ENCODE assay signal across 7 mouse cellular contexts in the genomic region with DNA sequence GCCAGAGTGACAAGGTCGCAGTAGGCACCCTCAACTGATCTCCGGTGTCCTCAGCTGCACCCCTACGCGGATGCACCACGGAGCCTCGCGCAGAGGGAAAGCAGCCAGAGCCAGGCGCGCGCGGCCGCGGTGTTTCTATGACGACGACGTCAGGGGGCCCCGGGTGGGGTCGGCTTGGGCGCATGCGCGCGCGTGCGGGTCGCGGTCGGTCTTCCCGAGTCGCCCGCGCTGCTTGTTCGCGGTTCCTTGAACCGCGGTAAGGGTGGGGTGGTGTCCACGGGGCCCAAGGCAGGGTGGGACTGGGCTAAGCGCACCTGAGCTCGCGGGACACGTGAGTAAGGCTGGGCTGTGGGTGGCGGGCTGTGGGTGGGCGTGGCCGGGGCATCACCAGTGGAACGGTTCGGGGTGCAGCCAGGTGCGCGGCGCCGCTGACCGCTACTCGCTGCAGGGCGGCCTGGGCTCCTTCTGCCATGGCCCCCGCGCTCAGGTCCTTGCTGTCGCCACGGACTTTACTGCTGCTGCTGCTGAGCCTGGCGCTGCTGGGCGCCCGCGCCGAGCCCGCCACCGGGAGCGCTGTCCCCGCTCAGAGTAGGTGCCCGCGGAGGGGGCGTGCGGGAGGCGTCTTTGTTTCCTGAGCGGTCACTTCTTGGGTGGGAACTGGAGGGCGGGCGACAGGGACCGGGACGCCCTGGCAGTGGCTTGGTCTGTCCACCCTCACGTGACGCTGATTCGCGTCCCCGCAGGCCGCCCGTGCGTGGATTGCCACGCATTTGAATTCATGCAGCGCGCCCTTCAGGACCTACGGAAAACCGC. TPM values are rescaled to one million over a fixed set of nuclear protein-coding genes. Genes with fewer than 3 reads are reported as not detected.
DNase-seq lines count a peak whose midpoint lies in the region; ATAC-seq and TF ChIP-seq lines count a peak whose summit lies in the region.

A gene (plus strand): TSS at position 125 of the 813 bp plus-strand sequence.

- peak; percentile 80 to 82 for DNase-seq in adrenal gland, postnatal 4 days (ENCODE audit: low spot score in 2 of 2)
- peak; percentile 75 for DNase-seq in embryo, embryonic 11.5 days (ENCODE audit: low read depth, low spot score)
- peak; percentile 99 for DNase-seq in heart, adult 11 months
- peak; percentile 61 for DNase-seq in kidney, adult 2 months
- peak; percentile 98 for DNase-seq in midbrain, embryonic 14.5 days
- peak; percentile 52 for DNase-seq in splenic B cell, adult 2 months (ENCODE audit: low read depth, low spot score)

- ATAC-seq in limb, embryonic 12.5 days (ENCODE audit: insufficient number of reproducible peaks, insufficient read depth, low FRiP score, low TSS enrichment, low read depth), result peak; percentile 85
- peak; percentile 90 for ATAC-seq in midbrain, embryonic 14.5 days (ENCODE audit: low FRiP score, low TSS enrichment)

- no peaks in the 10 kb centered on the region for H3K27me3 ChIP-seq in kidney, adult 2 months (replicated peaks; ENCODE audit: control insufficient read depth, insufficient read depth, low read length)
- H3K27me3 ChIP-seq in limb, embryonic 12.5 days, result no peaks in the 10 kb centered on the region
- no peaks in the 10 kb centered on the region for H3K27me3 ChIP-seq in midbrain, embryonic 14.5 days (ENCODE audit: control insufficient read depth, insufficient read depth, low read length)
- H3K27me3 ChIP-seq in splenic B cell, adult 2 months (ENCODE audit: control insufficient read depth, insufficient read depth, low read length, poor library complexity, severe bottlenecking), result peaks cover 2% of the 10 kb centered on the region; the same call in 1 of the 2 replicates

- peak within 1 kb of the TSS; percentile 82 for H3K4me3 ChIP-seq in kidney, adult 2 months (ENCODE audit: insufficient read depth, low read depth, low read length)
- peak within 1 kb of the TSS; percentile 88 for H3K4me3 ChIP-seq in limb, embryonic 12.5 days (replicated peaks)
- peak within 1 kb of the TSS; percentile 97 for H3K4me3 ChIP-seq in midbrain, embryonic 14.5 days (replicated peaks; ENCODE audit: low read depth, low read length)

- WGBS in kidney, adult 2 months, result under 1% methylated on average over 85 of the region's 88 CpGs
- under 1% methylated on average over 88 of the region's 88 CpGs for WGBS in limb, embryonic 12.5 days
- under 1% methylated on average over 88 of the region's 88 CpGs for whole genome bisulfite sequencing in midbrain, embryonic 14.5 days

- TF ChIP-seq POLR2A in kidney, adult 2 months (IDR thresholded peaks at IDR 0.05; ENCODE audit: low read depth, low read length), result no peak

- no peaks in the 10 kb centered on the region for H3K36me3 ChIP-seq in kidney, adult 2 months (ENCODE audit: control insufficient read depth, insufficient read depth, low read length)
- H3K36me3 ChIP-seq in limb, embryonic 12.5 days, result peaks cover 7% of the 10 kb centered on the region; the same call in 1 of the 2 replicates
- H3K36me3 ChIP-seq in midbrain, embryonic 14.5 days (ENCODE audit: control insufficient read depth, insufficient read depth, low read length), result peaks cover 16% of the 10 kb centered on the region; the same call in 1 of the 2 replicates
- H3K36me3 ChIP-seq in splenic B cell, adult 2 months (ENCODE audit: control insufficient read depth, insufficient read depth, low read length, poor library complexity, severe bottlenecking), result no peaks in the 10 kb centered on the region

- no peaks in the 10 kb centered on the region for H3K9me3 ChIP-seq in limb, embryonic 12.5 days
- no peaks in the 10 kb centered on the region for H3K9me3 ChIP-seq in midbrain, embryonic 14.5 days (ENCODE audit: control insufficient read depth, low read length)

- TF ChIP-seq CTCF in kidney, adult 2 months (conservative IDR thresholded peaks at IDR 0.05; ENCODE audit: insufficient read depth, insufficient read length, low read depth, low read length), result no peak

- H3K27ac ChIP-seq in kidney, adult 2 months (ENCODE audit: insufficient read depth, low read depth, low read length), result no peak within 1 kb of the TSS
- H3K27ac ChIP-seq in limb, embryonic 12.5 days, result peak within 1 kb of the TSS; percentile 69
- peak within 1 kb of the TSS; percentile 94 for H3K27ac ChIP-seq in midbrain, embryonic 14.5 days (replicated peaks; ENCODE audit: low read depth, low read length)

- H3K4me1 ChIP-seq in kidney, adult 2 months (ENCODE audit: control insufficient read depth, insufficient read depth, low read length), result no peaks in the 10 kb centered on the region
- H3K4me1 ChIP-seq in limb, embryonic 12.5 days (replicated peaks), result peaks cover 15% of the 10 kb centered on the region; the same call in 1 of the 2 replicates
- peaks cover 31% of the 10 kb centered on the region for H3K4me1 ChIP-seq in midbrain, embryonic 14.5 days (ENCODE audit: control insufficient read depth, insufficient read depth, low read length)

- H3K4me2 ChIP-seq in limb, embryonic 12.5 days, result peak within 1 kb of the TSS; percentile 87
- peak within 1 kb of the TSS; percentile 83 for H3K4me2 ChIP-seq in midbrain, embryonic 14.5 days (ENCODE audit: low read length)

- H3K9ac ChIP-seq in limb, embryonic 12.5 days (replicated peaks), result peak within 1 kb of the TSS; percentile 85
- peak within 1 kb of the TSS; percentile 96 for H3K9ac ChIP-seq in midbrain, embryonic 14.5 days (replicated peaks; ENCODE audit: low read length)

RNA-seq across cellular contexts. Expression of the gene that starts here (rescaled TPM):
- 10 to 100 TPM; 37.0 to 39.1 TPM for total RNA-seq in adrenal gland, postnatal 4 days (2021)
- 3.3 and 4.1 TPM in 2 replicates for polyA plus RNA-seq in kidney, adult 2 months (2012; rRNA removed)
- 186 and 197 TPM in 2 replicates for polyA plus RNA-seq in limb, embryonic 12.5 days (2016; fragmentation: Nextera tagmentation; extraction: Ambion mirVana)
- 456 and 786 TPM in 2 replicates for polyA plus RNA-seq in midbrain, embryonic 14.5 days (2014; fragmentation: Nextera tagmentation; extraction: Ambion mirVana)

Comparison
In these comparisons a context has a peak if more than half of its experiments do, and no peak if none do; other contexts are left out.
1. RNA of the gene that starts here (polyA plus RNA-seq): 456 to 786 TPM in midbrain, embryonic 14.5 days and 186 to 197 TPM in limb, embryonic 12.5 days; 3.3 to 4.1 TPM in kidney, adult 2 months; every median in the first group is over 10 times any median in the second.
2. Peak in every context shown above with its lines, with median percentiles within 50 percentile points of each other: DNase-seq and H3K4me3 ChIP-seq.